Mouse (Mus musculus) right cerebral cortex, adult 2 months (tissue): ENCODE data around the gene Gbf1.
"Not testable (repeated sequence)": the region's sequence is repeated elsewhere in the genome, so short reads cannot be mapped to it uniquely, and the experiment has no call there.

Source experiments
- DNase-seq, 2 experiments: peaks; one replicate each; pipeline ENCODE4 v3.0.0; 2021 to 2022; ENCODE audit warnings: low spot score in 2 of 2

Gene Gbf1

DNA sequence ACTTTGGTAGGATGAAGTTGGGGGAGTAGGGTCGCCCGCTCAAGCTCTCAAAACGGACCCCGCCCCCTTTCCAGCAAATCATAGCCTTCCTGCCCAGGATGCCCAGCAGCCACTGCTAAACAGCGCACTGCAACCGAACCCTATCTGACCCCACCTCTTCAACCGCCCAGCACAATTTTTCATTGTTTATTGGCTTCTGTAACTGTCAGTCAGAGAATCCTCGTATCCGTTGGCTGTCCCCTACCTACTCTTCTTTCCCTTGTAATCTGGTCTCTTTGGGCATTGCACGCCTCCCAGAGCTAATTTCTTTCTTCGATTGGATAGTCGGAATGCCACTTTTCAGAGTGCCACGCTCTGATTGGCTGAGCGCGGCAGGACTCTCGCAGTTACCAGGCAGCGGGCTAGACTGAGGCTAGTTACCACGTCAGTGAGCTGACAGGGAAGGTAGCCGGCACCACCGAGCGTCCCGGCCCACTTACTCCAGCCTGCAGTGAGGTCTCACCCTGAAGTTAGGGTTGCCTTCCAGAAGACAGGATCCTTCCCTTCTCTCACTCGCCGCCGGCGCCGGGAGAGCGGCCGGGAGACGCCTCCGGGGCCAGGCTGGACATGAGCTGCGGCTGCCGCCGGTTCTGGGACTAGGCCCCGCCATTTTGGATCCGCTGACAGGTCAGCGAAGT lies at the start of gene Gbf1:
Gene Gbf1 (plus strand): TSS at position 383 of the 677 bp plus-strand sequence.
- peak; percentile 96 to 98 for DNase-seq

DNA sequence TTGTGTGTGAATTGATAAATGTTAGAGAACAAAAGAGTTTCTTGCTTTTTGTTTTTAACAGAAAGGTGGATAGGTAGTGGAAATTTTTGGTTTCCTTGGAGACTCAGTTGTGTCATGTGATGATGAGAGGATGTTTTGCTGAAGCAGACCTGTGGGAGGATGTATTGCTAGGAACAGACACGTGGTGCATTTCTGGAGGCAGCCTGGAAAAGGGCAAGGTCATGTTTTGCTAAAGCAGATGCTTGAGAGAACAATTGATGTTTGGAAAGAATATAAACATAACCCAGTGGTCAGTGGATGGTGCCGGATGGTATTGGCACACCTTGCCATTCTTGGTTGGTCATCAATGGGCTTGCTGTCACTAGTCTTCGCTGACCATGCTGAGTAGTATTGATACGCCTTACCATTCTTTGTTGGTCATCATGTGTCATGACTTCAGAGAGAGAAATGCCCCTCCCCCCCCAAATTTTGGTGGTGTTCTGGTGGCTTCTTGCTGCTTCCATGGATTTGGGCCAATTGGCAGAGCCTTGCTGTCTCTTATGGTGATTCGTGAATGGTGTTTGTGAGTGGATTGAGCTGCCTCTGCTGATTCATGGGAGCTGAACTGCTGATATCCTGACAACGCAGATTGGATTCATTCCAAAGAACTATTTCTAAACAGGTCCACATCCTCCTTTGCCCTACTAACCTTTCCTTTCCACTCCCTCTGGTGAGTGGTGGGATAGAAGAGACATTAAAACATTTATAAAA lies 48.7 kb upstream of the Gbf1 start:
- no peak for DNase-seq

DNA sequence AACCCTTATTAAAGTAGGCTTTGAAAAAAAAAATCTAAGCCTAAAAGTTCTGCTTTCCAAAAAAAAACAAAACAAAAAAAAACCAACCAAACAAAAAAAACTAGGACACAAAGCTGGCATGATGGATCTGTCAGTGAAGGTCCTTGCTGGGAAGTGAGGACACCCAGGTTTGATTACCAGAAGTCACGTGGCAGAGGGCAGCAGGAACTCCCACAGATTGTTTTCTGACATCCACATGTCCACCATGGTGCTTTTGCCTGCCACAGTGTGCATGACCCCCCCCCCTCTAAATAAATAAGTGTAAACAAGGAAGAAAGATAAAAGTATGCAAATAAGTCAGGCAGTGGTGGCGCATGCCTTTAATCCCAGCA lies 48.1 kb upstream of the Gbf1 start:
- DNase-seq = no peak

DNA sequence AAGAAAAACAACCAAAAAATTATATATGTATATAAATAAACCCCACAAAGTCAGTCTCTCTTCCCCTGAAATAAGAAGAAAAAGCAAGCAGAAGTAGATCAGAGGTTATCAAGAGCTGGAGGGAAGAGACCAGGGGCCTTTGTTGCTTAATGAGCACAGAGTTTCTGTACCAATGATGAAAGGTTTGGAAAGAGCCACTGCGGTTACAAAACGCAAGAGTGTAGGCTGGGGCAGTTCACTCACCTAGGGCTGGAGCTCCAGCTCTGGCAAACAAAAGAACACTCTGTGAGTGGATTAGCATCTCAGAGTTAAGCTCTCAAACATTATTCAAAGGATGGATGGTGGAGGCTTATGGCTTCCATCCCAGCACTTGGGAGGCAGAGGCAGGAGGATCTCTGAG lies 42.1 kb upstream of the Gbf1 start:
- DNase-seq = no peak

DNA sequence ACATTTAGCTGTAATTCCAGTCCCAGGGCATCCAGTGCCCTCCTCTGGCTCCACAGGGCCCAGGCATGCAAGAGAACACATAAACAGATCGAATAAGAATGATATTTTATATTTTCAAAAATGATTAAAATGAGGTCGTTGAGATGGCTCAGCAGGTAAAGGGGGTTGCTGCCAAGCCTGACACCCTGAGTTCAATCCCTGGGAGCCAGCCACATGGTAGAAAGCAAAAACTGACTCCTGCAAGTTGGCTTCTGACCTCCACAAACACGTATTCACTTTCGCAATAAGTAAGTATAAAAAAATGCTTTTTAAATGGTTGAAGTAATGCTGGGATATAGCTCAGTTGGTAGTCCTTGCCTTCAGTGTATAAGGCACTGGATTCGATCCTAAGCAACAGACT lies 41.5 kb upstream of the Gbf1 start:
- DNase-seq = no peak

DNA sequence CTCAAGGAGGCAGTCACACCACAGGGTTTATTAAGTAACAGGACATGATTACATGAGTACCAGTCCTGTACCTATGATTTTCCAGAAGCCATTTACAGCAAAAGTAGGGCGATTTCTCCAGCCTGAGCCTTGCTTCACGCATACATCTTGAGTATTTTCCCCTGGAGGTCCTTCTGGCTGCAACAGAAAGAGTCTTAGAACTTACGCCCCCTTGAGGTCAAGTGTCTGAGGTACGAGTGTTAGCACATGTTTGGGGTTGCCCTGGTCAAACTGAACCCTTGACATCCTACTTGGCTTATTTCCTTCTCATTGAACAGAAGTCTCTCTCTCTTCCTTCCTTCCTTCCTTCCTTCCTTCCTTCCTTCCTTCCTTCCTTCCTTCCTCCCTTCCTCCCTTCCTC lies 37.7 kb upstream of the Gbf1 start:
- DNase-seq = no peak

DNA sequence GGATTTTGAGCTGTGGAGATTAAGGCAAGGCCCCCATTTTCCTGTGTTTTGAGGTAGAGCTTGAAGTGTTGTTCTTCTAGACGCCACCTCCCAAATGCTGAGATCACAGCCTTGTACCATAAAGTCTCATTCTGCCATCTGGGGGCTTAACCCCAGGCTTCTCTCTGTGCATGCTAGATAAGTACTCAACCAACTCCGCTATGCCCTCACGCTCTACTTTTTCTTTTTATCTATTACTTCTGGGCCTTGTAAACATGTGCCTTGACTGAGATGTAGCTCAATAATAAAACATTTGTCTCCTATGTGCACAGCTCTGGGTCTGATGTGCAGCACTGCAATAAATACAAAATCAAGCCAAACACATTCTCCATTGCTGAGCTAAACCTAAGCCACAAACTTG lies 32.9 kb upstream of the Gbf1 start:
- DNase-seq = no peak

DNA sequence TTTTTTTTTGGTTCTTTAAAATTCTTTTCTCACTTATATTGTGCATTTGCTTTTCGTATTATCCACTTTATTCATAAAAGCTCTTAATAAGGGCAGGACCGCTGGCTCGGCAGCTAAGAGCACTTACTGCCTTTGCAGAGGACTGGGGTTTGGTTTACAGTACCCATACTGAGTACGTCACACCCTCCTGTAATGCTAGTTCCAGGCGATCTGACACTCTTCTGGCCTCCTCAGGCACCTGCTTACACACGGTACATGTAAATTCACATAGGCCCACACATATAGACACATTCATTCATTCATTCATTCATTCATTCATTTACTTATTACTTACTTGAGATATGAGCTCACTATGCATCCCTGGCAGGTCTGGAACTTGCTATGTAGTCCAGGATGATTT lies 31.4 kb upstream of the Gbf1 start:
- no peak for DNase-seq

DNA sequence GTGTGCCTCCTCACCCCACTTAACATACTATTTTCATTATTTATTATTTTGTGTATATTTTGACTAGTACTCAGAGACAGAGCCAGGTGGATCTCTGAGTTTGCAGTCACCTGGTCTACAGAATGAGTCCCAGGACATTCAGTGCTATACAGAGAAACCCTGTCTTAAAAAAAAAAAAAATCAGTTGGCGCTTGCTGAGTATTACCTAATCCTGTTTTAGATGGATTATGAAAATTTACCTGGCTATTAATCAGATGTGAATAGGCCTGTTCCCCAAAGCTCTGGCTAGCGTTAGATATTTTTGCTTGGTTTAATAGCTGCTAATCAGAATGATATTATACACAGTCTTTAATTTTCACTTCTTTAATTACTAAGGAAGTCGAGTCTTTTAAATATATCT lies 28.4 kb upstream of the Gbf1 start:
- DNase-seq = no peak

DNA sequence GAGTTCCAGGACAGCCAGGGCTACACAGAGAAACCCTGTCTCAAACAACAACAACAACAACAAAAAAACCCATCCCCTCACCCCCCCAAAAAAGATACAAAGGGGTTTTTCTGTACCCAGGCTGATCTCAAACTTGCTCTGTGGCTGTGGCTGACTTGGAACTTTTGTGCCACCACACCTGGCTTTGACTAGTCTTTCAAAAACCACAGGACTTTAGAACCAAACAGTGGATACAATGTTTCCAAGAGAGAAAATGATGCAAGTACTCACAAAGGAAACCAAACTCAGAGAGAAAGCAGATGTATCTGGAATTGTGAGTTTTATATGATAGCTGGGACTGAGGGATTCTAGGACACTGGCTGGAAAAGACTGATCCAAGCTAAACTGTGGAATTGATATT lies 27.7 kb upstream of the Gbf1 start:
- no peak for DNase-seq

DNA sequence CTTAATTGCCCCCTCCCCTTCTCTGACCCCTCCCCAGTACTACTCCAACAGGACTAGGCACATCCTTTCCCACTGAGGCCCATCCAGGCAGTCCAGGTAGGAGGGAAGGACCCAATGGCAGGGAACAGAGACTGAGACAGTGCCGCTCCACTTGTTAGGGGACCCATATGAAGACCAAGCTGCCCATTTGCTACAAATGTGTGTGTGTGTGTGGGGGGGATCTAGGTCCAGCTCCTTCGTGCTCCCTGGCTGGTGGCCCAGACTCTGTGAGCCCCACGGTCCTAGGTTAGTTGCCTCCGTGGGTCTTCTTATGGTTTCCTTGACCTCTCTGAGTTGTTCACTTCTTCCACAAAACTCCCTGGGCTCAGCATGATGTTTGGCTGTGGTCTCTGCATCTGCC lies 26.0 kb upstream of the Gbf1 start:
- DNase-seq = no peak

DNA sequence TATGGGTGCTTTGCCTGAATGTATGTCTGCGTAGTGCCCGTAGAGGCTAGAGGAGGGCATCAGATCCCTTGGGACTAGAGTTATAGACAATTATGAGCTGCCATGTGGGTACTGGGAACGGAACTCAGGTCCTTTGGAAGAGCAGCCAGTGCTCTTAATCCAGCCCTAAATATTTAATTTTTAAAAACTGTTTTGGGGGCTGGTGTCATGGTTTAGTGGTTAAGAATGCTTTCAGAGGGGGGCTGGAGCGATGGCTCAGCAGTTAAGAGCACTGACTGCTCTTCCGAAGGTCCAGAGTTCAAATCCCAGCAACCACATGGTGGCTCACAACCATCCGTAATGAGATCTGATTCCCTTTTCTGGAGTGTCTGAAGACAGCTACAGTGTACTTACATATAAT lies 22.6 kb upstream of the Gbf1 start:
- DNase-seq = not testable (repeated sequence)

DNA sequence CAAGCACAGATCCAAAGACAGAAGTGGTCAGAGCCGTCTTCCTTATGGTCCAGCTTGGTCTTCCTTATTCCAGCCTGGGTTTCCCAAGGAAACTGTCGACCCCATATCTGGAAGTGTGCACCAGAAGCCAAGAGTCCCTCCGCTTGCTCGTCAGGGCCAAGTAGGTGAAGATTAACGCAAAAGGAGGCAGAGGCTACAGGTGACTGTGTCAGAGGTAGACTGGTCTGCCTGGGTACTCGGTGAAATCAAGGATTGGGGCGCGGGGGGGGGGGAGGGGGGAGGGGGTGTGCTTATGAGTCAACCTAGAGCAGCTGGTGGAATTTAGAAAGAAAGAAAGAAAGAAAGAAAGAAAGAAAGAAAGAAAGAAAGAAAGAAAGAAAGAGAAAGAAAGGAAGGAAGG lies 21.0 kb upstream of the Gbf1 start:
- DNase-seq = no peak

DNA sequence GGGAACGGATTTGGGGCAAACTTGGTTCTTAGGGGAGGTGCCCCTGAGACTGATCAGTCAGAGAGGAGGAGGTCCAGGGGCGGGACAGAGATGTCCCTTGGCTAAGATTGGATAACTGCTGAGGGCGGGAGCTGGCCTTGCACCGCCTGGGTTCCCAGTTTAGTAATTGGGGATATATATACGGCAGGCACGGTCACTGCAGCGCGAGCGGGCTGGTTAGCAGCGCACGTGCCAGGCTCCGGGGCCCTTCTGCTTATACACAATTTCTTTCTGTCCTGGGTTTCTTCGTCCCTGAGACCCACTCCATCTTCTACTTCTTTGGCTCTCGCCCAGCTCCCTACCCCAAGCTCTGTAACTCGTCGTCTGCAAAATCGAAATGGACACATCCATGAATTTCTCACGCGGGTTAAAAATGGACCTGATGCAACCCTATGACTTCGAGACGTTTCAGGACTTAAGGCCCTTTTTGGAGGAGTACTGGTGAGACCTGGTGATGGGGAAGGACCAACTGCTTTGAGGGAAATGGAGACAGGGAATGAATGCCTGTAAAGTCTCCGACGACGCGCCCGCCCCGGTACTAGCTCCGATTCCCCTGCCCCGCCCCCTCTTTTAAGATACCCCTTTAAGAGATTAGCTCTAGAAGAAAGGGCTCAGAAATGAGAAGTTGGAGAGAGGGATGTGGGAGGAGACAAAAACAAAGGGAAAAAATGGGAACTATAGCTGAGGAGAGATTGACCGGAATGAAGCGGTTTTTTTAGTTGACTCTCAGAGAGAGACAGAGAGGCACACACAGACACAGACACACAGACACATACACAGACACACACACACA lies 20.4 kb upstream of the Gbf1 start, which contains the start of gene Elovl3:
Gene Elovl3 (plus strand): TSS at position 204 of the 832 bp plus-strand sequence.
- DNase-seq = no peak

DNA sequence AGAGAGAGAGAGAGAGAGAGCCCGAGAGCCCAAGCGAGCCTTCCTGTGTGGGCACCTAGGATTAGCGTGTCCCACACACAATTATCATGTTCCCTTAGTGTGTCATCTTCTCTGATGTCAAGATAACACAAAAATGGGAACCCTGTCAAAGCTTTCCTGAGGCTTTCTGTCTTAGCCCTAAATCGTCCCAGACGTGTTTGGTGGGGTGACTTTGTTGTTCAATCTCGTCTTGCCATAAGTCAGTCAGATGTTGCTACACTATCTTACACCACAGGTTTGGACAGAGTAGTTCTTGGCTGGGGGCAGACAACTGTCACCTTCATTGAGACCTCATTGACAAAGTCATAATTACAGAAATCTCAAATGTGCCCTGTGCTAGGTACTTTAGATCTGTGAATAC lies 19.7 kb upstream of the Gbf1 start:
- no peak for DNase-seq

DNA sequence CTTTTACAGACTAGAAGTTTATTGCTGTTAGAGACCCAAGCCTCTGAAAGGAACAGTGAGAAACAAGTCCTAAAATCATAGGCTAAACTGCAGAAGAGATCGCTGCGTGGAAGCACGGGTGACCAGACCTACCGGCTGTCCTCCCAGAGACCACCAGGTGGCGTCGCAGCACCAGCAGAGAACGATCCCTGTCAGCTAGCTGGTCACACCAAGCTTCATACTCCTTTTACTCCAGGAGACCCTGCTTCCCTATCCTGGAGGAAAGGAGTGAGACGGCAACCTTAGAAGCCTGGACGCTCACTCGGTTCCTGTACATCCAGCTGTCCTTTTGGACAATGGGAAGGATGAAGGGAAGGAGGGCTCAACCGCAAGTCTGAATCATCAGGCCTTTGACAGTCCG lies 17.0 kb upstream of the Gbf1 start:
- DNase-seq = peak; percentile 95

DNA sequence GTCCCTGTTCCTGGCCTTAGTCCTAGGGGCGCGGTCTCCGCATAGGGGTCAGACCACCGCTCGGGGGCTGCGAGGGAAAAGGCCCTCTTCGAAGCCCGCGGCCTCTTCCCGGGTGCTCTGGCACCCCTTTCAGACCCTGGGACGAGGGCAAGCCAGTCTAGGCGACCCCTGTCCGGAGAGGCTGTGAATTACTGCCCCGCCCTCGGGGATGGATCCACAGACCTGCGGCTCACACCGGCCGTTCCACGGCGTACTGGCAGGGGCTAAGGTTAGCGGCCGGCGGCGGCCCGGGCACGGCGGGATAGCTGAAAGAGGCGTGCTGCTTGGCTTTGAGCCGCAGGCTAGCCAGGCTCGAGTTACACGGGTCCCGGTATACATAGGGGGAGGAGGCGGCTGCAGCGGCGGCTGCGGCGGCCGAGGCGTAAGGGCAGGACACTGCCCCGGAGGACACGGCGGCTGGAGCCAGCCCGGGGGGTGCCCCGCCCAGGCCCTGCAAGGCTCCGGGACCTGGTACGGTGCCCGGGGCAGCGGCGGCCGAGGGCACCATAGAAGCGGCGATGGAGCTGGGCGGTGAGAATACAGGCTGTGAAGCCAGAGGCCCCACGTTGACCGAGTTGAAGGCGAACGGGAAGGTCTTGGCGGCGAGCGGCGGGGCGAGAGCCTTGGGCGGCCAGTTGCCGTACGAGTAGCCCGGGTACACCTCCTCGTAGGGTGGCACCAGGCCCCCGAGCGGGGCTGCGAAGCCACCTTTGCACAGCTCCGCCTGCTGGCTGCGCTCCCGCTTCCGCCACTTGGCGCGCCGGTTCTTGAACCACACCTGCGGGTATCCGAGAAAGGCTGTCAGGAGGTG lies 16.3 kb upstream of the Gbf1 start:
- DNase-seq = peak; percentile 21 to 31

DNA sequence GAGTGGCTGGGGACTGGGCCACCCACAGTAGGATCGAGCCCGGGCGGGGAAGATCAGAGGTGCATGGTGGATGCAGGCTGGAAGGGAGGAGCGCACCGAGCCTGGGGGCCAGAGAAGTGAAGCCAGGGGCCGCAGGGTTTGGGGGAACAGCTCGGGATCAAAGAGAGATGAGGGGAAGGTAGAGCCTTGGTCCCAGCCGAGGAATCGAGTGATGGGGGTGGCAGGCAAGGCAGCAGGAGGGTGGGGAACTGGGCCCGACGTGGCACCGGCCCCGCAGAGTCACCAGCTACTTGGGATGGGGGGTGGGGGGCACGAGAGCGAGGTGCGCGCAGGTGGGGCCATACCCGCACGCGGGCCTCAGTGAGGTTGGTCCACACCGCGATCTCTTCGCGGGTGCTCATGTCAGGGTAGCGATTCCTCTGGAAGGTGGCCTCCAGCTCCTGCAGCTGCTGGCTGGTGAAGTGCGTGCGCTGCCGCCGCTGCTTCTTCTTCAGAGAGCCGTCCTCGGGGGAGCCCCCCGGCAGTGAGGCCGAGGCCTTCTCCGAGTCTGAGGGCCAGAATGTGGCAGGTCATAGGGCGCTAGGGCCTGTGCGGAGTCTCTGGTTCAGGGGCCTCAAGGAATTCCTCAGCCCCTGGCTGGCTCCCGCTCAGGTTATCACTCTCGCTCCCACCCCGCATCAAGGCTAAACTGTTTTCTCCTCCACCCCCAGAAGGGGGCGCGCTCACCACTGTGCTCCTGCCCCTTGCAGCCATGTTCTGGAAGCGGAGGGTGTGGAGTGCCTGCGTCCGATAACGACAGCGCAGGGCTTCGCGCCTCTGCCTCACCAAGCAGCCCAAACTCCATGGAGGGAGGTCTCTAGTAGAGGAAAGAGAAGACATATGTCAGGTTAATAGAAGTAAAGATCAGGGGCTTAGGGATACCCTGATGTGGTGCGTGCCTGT lies 15.4 kb upstream of the Gbf1 start:
- DNase-seq = peak; percentile 60 to 61

DNA sequence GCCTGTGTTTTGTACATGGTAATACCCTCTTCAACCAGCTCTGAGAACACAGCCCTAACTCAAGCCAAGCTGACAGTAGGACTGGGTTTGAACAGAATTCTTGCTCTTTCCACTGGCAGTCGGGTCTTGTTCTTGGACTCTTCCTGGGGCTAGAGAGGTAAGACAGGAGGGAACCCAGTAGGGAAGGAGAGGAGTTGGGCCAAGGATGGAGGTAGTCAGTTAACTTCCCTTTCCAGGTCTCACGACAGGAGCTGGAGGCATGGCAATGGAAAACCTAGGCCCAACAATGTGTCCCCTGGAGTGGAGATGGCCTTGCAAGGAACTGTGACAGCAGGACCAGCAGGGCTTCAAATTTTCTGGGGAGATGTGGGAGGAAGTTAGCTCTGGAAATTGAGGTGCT lies 12.0 kb upstream of the Gbf1 start:
- DNase-seq = no peak

DNA sequence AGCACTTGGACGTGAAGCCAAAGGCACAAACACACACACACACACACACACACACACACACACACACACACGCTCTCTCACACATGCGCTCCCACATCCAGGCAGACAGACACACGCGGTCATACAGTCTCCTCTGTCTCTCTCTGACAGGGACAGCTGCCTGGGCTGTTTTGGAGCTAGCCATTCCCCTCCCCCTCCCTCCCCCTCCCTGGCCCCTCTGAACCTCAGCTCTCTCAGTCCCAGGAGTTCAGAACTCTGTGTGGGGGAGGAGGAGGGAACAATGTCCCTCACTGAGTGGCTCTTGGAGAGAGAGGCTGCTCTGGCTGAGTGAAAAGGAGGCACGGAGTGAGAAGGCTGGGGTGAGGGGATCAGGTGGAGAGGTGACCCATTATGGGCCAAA lies 11.2 kb upstream of the Gbf1 start:
- no peak for DNase-seq
